Mouse (Mus musculus) urinary bladder, postnatal 4 days (tissue): ENCODE measurements at regions not wholly inside any gene's neighbourhood (a gene's known extent, or its start where the extent isn't known, plus 50 kb on each side); places are given as distances from the start of the nearest gene placed in this dataset.
"Not testable (repeated sequence)": the region's sequence is repeated elsewhere in the genome, so short reads cannot be mapped to it uniquely, and the experiment has no call there.

Source experiments
- DNase-seq, 2 experiments: peaks; one replicate each; pipeline ENCODE4 v3.0.0; 2021 to 2022; ENCODE audit warnings: low spot score in 2 of 2

- no peak for DNase-seq
Observed at GRCm38 (mm10) chr11:20390622-20391021, 58.1 kb upstream of the Slc1a4 start.

- not testable (repeated sequence) for DNase-seq
Observed at GRCm38 (mm10) chr11:20393302-20393701, 60.8 kb upstream of the Slc1a4 start.

- not testable (repeated sequence) for DNase-seq
Observed at GRCm38 (mm10) chr11:20393807-20394206, 61.3 kb upstream of the Slc1a4 start.

GRCm38 (mm10) chr11:20395848-20396203 lies 63.3 kb upstream of the Slc1a4 start:
- DNase-seq, result no peak

DNA sequence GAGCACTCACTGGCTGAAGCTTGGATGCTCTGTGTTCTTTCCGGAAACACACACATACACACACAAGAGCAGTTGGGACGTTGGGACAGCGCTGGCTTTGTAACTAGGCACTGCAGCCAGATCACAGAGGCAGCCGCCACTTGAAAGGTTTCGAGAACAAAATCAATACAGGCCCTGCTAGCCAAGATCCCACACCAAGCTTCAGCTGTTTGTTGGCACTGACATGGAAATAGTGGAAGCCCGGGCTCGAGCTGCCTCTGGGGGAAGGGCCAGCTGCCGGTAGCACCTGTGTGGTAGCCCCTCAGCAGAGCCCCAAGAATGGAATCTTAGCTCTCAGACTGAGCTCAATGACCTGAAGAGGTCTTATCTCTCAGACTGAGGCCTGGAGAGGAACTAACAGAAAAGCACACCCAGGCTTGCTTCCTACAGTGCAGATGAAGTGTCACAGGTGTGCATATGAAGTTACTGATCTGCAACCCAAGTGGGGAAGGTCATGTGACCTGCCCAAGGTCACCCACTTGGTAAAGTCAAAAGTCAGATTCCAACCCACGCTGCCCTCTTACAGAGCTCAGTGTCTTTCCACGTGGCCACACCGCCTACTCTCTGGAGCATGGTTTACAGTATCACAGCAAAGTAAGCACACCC lies 63.8 kb upstream of the Slc1a4 start:
- no peak for DNase-seq

GRCm38 (mm10) chr11:20396884-20397283 lies 64.4 kb upstream of the Slc1a4 start:
- DNase-seq, result no peak

GRCm38 (mm10) chr11:20400302-20401234 lies 68.1 kb upstream of the Slc1a4 start:
- peak; percentile 75 to 86 for DNase-seq

DNA sequence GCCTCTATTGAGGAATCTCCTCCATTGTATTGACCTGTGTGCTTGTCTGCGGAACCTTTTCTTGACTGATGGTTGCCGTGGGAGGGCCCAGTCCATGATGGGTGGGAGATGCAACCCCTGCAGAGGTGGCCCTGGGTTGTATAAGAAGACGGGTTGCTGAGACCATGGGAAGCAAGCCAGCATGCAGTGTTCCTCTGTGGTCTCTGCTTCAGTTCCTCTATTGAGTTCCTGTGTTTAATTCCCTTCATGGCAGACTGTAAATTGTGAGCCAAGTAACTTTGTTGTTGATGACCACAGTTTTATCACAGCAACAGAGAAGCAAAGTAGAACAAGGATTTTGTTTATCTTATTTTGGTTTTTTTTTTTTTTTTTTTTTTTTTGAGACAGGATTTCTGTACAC lies 70.9 kb upstream of the Slc1a4 start:
- DNase-seq, result no peak

- DNase-seq, result no peak
Observed at GRCm38 (mm10) chr11:20404476-20404875, 72.0 kb upstream of the Slc1a4 start.

- no peak for DNase-seq
Observed at GRCm38 (mm10) chr11:20418141-20418540, 85.6 kb upstream of the Slc1a4 start.

DNA sequence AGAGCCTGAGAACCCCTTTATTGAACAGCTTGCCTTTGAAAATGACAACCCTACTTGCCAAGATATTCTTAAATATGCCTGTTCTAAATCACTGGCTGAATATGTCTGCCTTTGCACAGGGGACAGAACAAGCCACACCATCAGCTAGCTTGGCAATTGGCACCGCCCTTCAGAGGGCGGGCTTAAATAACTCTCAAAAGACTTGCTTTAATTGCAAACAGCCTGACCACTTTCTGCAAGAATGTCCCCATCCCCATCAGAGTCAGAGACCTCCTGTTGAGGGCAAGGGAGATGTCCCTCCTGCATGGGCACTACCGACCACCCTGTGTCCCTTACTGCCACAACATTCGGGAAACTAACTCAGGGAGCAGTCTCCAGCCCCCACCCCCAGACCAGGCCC lies 88.4 kb upstream of the Slc1a4 start:
- no peak for DNase-seq

DNA sequence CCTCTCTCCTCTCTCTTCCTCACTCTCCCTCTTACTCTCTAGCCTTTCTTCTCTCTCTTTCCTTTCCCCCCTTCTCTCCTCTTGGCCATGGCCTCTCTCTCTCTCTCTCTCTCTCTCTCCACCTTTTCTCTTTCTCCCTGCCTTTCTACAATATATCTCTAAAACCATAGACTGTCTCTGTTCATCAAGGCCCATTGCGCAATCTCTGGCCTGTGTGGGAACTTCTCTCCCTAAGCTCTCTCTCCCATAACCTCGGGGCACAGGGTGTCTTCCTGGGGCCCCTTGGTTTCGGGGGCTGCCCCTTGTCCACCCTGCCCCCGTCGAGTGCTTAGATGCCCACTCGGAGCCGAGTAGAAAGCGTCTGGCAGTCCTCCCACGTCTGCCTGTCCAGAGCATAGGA lies 103.5 kb upstream of the Slc1a4 start:
- no peak for DNase-seq

DNA sequence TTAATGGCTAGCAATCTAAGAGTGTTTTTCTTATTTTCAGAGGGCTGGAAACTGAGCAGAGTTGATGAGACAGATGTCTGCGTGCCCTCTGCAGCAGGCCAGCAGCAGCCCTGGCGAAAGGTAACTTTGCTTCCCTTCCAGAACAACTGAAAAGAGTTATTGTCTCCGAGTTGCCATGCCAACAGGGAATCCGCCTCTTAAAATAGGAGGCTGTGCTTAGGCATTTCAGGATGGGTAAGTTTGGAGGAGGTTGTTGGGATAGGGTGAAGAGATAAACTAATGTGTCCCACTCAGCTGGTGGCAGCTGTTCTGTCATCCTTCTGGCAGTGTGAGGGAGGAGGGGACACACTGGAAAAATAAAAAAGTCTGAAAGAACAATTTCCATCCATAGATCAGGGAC lies 100.6 kb upstream of the Sertad2 start:
- no peak for DNase-seq

DNA sequence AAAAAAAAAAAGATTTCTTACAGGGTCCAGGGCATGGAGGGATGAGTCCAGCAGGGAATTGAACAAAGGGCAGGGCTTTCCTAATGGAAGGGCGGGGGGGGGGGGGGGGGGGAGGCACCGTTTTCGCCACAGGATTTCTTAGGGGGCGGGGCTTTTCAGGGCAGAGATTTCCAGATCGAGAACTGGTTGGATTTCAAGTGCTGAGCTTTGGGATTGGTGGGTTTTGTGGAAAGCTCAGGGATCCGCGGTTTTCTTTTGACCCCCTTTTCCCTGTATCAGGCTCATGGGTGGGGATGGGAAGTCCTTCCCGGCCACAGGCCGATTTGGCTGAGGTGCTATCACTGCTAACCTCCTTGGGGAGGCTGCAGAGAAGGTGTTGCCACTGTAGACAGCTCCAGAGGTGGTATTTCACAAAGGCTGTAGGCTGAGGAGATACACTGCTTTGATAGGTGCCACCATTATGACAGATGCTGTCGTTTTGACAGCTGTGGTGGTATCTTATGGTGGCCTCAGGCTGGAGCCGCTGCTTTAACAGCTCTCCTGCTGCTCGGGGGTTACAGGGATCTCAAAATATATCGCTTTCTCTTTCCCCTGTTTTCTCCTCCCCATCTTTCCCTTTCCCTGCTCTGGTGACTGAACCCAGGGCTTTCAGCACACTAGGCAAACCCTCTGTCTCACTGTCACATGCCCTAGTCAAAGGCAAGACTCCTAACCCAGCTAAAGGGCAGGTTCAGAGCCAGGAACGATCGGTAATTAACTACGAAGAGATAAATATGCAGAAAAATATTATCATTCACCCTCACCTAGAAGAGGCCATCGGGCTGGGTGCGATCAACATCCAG lies 97.8 kb upstream of the Sertad2 start:
- DNase-seq, result no peak

DNA sequence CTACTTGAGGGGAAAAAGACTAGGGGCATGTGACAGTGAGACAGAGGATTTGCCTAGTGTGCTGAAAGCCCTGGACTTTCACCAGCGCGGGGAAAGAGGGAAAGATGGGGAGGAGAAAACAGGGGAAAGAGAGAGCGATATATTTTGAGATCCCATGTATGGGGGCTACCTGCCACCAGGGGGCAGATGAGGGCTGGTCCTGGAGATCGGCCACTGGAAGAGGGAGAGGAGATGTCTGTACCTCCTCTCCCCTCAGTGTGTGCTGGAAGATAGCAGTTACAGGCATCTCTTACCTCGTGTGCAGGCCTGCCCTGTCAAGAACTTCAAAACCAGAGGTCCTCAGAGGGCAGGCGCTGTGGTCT lies 97.2 kb upstream of the Sertad2 start:
- DNase-seq, result peak; percentile 45 to 80

DNA sequence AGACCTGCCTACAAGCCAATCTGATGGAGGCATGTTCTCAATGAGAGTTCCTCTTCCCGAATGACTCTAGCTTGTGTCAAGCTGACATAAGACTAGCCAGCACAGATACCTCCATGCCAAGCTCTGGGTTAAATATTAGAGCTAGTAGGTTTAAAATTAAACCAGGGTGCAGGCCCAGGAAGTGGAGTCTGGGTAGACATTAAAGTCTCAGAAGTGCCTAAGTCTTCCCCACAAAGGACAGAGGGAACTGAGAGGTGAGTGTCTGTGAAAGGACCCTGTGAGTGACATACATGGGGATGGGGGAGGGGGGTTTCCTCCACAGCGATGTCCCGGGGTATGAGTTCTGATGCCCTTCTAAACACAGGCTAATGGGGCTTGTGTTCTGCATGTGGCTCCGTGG lies 90.2 kb upstream of the Sertad2 start:
- no peak for DNase-seq

DNA sequence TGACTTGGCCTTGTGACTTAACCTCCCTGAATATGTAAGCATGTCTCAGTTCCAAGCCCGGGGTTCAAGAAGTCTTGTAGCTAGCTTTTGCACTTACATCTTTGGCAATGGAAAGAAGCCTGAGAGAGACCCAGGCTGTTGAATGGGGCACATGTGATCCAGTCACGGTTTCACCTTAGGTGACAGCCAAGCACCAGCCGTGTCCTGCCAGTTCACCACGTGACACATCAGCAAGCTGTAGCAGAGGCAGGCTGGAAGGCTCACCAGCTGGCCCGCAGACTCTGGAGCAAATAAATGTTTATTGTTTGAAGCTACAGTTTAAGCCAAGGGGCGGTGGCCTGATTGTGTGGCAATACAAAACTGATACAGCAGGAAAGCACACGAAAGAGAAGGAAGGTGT lies 89.3 kb upstream of the Sertad2 start:
- no peak for DNase-seq

DNA sequence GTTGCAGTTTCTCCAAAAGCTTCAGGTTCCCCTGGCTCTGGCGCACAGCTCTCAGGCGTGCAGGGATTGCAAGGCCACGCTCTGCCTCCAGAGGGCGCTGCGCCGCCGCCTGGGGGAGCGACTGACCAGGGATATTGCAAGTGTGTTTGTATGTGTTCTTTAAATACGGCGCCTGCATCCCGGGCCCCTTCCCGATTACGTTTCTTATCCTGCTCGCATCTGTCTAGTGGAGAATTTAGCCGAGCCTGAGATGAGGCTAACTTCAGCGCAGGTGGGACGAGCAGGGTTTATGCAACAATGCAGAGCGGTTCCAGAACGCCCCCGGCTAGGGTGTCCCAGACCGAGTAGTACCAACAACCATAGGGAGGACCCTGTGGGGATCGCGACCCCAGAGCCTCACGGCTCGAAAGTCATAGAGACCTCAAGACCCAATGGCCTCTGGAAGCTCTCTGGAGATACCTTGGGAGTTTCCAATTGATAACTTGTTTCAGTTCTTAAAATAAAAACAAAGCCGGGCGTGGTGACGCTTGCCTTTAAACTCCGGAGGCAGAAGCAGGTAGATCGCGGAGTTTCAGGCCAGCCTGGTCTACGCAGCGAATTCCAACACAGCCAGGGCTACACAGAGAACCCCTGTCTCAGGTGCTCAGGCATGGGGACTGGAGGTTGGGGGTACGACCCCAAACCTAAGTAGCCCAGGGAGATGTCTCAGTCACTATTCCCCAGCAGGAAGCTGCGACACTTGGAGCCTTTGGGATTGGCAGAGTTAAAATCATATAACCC lies 87.8 kb upstream of the Sertad2 start:
- peak; percentile 76 to 87 for DNase-seq

- no peak for DNase-seq
Observed at GRCm38 (mm10) chr11:20455865-20456648, 87.0 kb upstream of the Sertad2 start.

- no peak for DNase-seq
Observed at GRCm38 (mm10) chr11:20459140-20459539, 83.9 kb upstream of the Sertad2 start.

DNA sequence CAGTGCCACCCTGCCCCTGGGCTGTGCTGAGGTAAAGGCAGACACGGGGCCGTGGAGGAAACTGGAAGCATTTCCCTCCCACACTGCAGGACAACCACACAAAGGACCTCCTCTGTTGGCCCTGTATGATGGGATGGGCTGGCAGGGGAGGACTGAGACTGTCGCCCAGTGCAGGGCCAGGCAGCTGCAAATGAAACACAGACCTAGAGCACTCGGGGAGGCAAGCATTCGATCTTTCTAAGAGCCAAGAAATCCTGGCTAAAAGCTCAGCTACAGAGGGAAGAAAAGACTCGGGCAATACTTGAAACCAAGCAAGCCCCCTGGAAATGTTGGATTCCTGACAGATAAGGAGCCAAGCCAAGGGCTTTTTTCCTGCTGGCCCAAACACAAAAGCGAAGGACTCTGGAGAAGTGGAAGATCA lies 82.5 kb upstream of the Sertad2 start:
- DNase-seq, result no peak
